Mouse (Mus musculus): ENCODE data around the gene Aunip. TPM values are rescaled to one million over a fixed set of nuclear protein-coding genes. Genes with fewer than 3 reads are reported as not detected.

Aunip gene
- total and polyA plus RNA-seq, 2 experiments = 0.09 TPM; not detected in 1

GRCm38 (mm10) chr4:134518541-134518940 is 7.7 kb downstream of the Aunip start:
- no peaks in the 10 kb centered on the region for H3K36me3 ChIP-seq (ENCODE audit: control insufficient read depth, insufficient read depth, low read length)
- WGBS = 95% methylated on average over 4 of the region's 4 CpGs
- H3K9ac ChIP-seq (ENCODE audit: low read depth, low read length) = no peak overlapping the region

GRCm38 (mm10) chr4:134519281-134519680 is 8.5 kb downstream of the Aunip start:
- H3K36me3 ChIP-seq (ENCODE audit: control insufficient read depth, insufficient read depth, low read length) = no peaks in the 10 kb centered on the region

More at GRCm38 (mm10) chr4:134518541-134518940, 7.7 kb downstream of the Aunip start:
- Histone ChIP-seq H3K79me2 (ENCODE audit: control insufficient read depth, insufficient read depth, low read length) (no peaks in the 10 kb centered on the region; the same call in 1 of the 2 replicates), H3K4me1 (ENCODE audit: control insufficient read depth, insufficient read depth, low read length) (no peaks in the 10 kb centered on the region), H3K4me3 (ENCODE audit: insufficient read depth, low read depth, low read length) (no peak overlapping the region), H3K27me3 (ENCODE audit: control insufficient read depth, insufficient read depth, low read length) (no peaks in the 10 kb centered on the region), H3K27ac (replicated peaks; ENCODE audit: insufficient read depth, low read depth, low read length) (no peak overlapping the region)
- no peak for DNase-seq (ENCODE audit: extremely low read depth, low read depth, low spot score)
- no peak for TF ChIP-seq CTCF (IDR thresholded peaks at IDR 0.05; ENCODE audit: low read depth, low read length)
- no peak for TF ChIP-seq POLR2A (IDR thresholded peaks at IDR 0.05; ENCODE audit: extremely low read depth, insufficient read depth, low read length)

GRCm38 (mm10) chr4:134523447-134523846 is 12.6 kb downstream of the Aunip start:
- no peak overlapping the region for H3K27ac ChIP-seq (replicated peaks; ENCODE audit: insufficient read depth, low read depth, low read length)
- TF ChIP-seq CTCF (IDR thresholded peaks at IDR 0.05; ENCODE audit: low read depth, low read length) (no peak), POLR2A (IDR thresholded peaks at IDR 0.05; ENCODE audit: extremely low read depth, insufficient read depth, low read length) (no peak)
- H3K36me3 ChIP-seq (ENCODE audit: control insufficient read depth, insufficient read depth, low read length) = peaks cover 19% of the 10 kb centered on the region
- H3K4me3 ChIP-seq (ENCODE audit: insufficient read depth, low read depth, low read length) = no peak overlapping the region
- no peaks in the 10 kb centered on the region for H3K79me2 ChIP-seq (ENCODE audit: control insufficient read depth, insufficient read depth, low read length)
- 93% methylated on average over 4 of the region's 4 CpGs for WGBS
- DNase-seq (ENCODE audit: extremely low read depth, low read depth, low spot score) = no peak
- no peaks in the 10 kb centered on the region for H3K4me1 ChIP-seq (ENCODE audit: control insufficient read depth, insufficient read depth, low read length)
- no peak overlapping the region for H3K9ac ChIP-seq (ENCODE audit: low read depth, low read length)
- no peaks in the 10 kb centered on the region for H3K27me3 ChIP-seq (ENCODE audit: control insufficient read depth, insufficient read depth, low read length)

More at GRCm38 (mm10) chr4:134519281-134519680, 8.5 kb downstream of the Aunip start:
- TF ChIP-seq POLR2A (IDR thresholded peaks at IDR 0.05; ENCODE audit: extremely low read depth, insufficient read depth, low read length) (no peak), CTCF (IDR thresholded peaks at IDR 0.05; ENCODE audit: low read depth, low read length) (no peak)
- H3K79me2 ChIP-seq (ENCODE audit: control insufficient read depth, insufficient read depth, low read length) = no peaks in the 10 kb centered on the region; the same call in 1 of the 2 replicates
- H3K9ac ChIP-seq (ENCODE audit: low read depth, low read length) = no peak overlapping the region
- no peaks in the 10 kb centered on the region for H3K27me3 ChIP-seq (ENCODE audit: control insufficient read depth, insufficient read depth, low read length)
- no peaks in the 10 kb centered on the region for H3K4me1 ChIP-seq (ENCODE audit: control insufficient read depth, insufficient read depth, low read length)
- H3K4me3 ChIP-seq (ENCODE audit: insufficient read depth, low read depth, low read length) = no peak overlapping the region
- DNase-seq (ENCODE audit: extremely low read depth, low read depth, low spot score) = no peak
- no peak overlapping the region for H3K27ac ChIP-seq (replicated peaks; ENCODE audit: insufficient read depth, low read depth, low read length)

GRCm38 (mm10) chr4:134525806-134526205 is 15.0 kb downstream of the Aunip start:
- Histone ChIP-seq H3K4me3 (ENCODE audit: insufficient read depth, low read depth, low read length) (no peak overlapping the region), H3K79me2 (ENCODE audit: control insufficient read depth, insufficient read depth, low read length) (no peaks in the 10 kb centered on the region), H3K27me3 (ENCODE audit: control insufficient read depth, insufficient read depth, low read length) (no peaks in the 10 kb centered on the region), H3K27ac (replicated peaks; ENCODE audit: insufficient read depth, low read depth, low read length) (no peak overlapping the region), H3K36me3 (ENCODE audit: control insufficient read depth, insufficient read depth, low read length) (peaks cover 40% of the 10 kb centered on the region), H3K9ac (ENCODE audit: low read depth, low read length) (no peak overlapping the region), H3K4me1 (ENCODE audit: control insufficient read depth, insufficient read depth, low read length) (no peaks in the 10 kb centered on the region)
- WGBS = 88% methylated on average over 5 of the region's 5 CpGs
- TF ChIP-seq POLR2A (IDR thresholded peaks at IDR 0.05; ENCODE audit: extremely low read depth, insufficient read depth, low read length) = no peak
- no peak for TF ChIP-seq CTCF (IDR thresholded peaks at IDR 0.05; ENCODE audit: low read depth, low read length)
- no peak for DNase-seq (ENCODE audit: extremely low read depth, low read depth, low spot score)

GRCm38 (mm10) chr4:134526220-134526619 is 15.4 kb downstream of the Aunip start:
- no peaks in the 10 kb centered on the region for H3K4me1 ChIP-seq (ENCODE audit: control insufficient read depth, insufficient read depth, low read length)
- 77% methylated on average over 5 of the region's 5 CpGs for WGBS
- no peak overlapping the region for H3K27ac ChIP-seq (replicated peaks; ENCODE audit: insufficient read depth, low read depth, low read length)
- H3K27me3 ChIP-seq (ENCODE audit: control insufficient read depth, insufficient read depth, low read length) = no peaks in the 10 kb centered on the region
- peaks cover 43% of the 10 kb centered on the region for H3K36me3 ChIP-seq (ENCODE audit: control insufficient read depth, insufficient read depth, low read length)
- no peak overlapping the region for H3K4me3 ChIP-seq (ENCODE audit: insufficient read depth, low read depth, low read length)
- DNase-seq (ENCODE audit: extremely low read depth, low read depth, low spot score) = no peak
- H3K9ac ChIP-seq (ENCODE audit: low read depth, low read length) = no peak overlapping the region
- no peaks in the 10 kb centered on the region for H3K79me2 ChIP-seq (ENCODE audit: control insufficient read depth, insufficient read depth, low read length)
- TF ChIP-seq CTCF (IDR thresholded peaks at IDR 0.05; ENCODE audit: low read depth, low read length) (no peak), POLR2A (IDR thresholded peaks at IDR 0.05; ENCODE audit: extremely low read depth, insufficient read depth, low read length) (no peak)

GRCm38 (mm10) chr4:134532928-134533327 is 22.1 kb downstream of the Aunip start:
- H3K27ac ChIP-seq (replicated peaks; ENCODE audit: insufficient read depth, low read depth, low read length) = no peak overlapping the region
- DNase-seq (ENCODE audit: extremely low read depth, low read depth, low spot score) = no peak
- peaks cover 5% of the 10 kb centered on the region for H3K79me2 ChIP-seq (ENCODE audit: control insufficient read depth, insufficient read depth, low read length)
- no peak overlapping the region for H3K4me3 ChIP-seq (ENCODE audit: insufficient read depth, low read depth, low read length)
- H3K4me1 ChIP-seq (ENCODE audit: control insufficient read depth, insufficient read depth, low read length) = peaks cover 10% of the 10 kb centered on the region
- peaks cover 32% of the 10 kb centered on the region for H3K36me3 ChIP-seq (ENCODE audit: control insufficient read depth, insufficient read depth, low read length)
- WGBS = 84% methylated on average over 4 of the region's 4 CpGs
- H3K27me3 ChIP-seq (ENCODE audit: control insufficient read depth, insufficient read depth, low read length) = no peaks in the 10 kb centered on the region
- TF ChIP-seq POLR2A (IDR thresholded peaks at IDR 0.05; ENCODE audit: extremely low read depth, insufficient read depth, low read length) = no peak
- TF ChIP-seq CTCF (IDR thresholded peaks at IDR 0.05; ENCODE audit: low read depth, low read length) = no peak
- no peak overlapping the region for H3K9ac ChIP-seq (ENCODE audit: low read depth, low read length)
